Mouse (Mus musculus) hindbrain, embryonic 12.5 days (tissue): ENCODE measurements around the gene Clec4f. TPM values are rescaled to one million over a fixed set of nuclear protein-coding genes. Genes with fewer than 3 reads are reported as not detected.

ENCODE experiments used
- polyA plus RNA-seq: library from polyadenylated mRNA; unstranded; fragments of >200 nt; fragmentation: Nextera tagmentation; extraction: Ambion mirVana; gene quantifications from 2 replicates; pipeline ENCODE4 v1.2.1, GENCODE M21; 2016

Clec4f gene
- polyA plus RNA-seq, 1 experiment from 2014 or later = not detected

Other genes starting within 250 kb of the Clec4f start
- gene Tet3, start 197.1 kb downstream of the Clec4f start, polyA plus RNA-seq = 63.3 and 63.9 TPM in 2 replicates
- gene Dguok, start 149.2 kb downstream of the Clec4f start, polyA plus RNA-seq = 64.3 and 64.5 TPM in 2 replicates
- gene Actg2, start 119.9 kb downstream of the Clec4f start, polyA plus RNA-seq = 2.5 and 3.9 TPM in 2 replicates
- gene Stambp, start 83.5 kb downstream of the Clec4f start, polyA plus RNA-seq = 30.6 and 37.1 TPM in 2 replicates
- gene Cd207, start 21.7 kb upstream of the Clec4f start, polyA plus RNA-seq = not detected in 2 replicates
- gene Vax2, start 55.1 kb upstream of the Clec4f start, polyA plus RNA-seq = not detected in 2 replicates
- gene Atp6v1b1, start 86.8 kb upstream of the Clec4f start, polyA plus RNA-seq = 0.23 TPM in 1 of 2 replicates, not detected in the other
- 0.13 TPM in 1 of 2 replicates, not detected in the other for gene Ankrd53, start 106.5 kb upstream of the Clec4f start, polyA plus RNA-seq
- 62.2 and 65.8 TPM in 2 replicates for gene Tex261, start 119.6 kb upstream of the Clec4f start, polyA plus RNA-seq
- gene Nagk, start 138.8 kb upstream of the Clec4f start, polyA plus RNA-seq = 61.3 and 65.7 TPM in 2 replicates
- gene Paip2b, start 175.6 kb upstream of the Clec4f start, polyA plus RNA-seq = 20.7 and 27.9 TPM in 2 replicates
- 103 and 104 TPM in 2 replicates for gene Zfp638, start 210.9 kb upstream of the Clec4f start, polyA plus RNA-seq